Mouse (Mus musculus) forebrain, embryonic 16.5 days (tissue): ENCODE measurements around the gene Vwf. TPM values are rescaled to one million over a fixed set of nuclear protein-coding genes. Genes with fewer than 3 reads are reported as not detected.

ENCODE experiments used
- ATAC-seq: fragments of 200-750 bp; cut with Nextera tagmentation; 2 replicates; pipeline ENCODE4 v1.8.0; 2017; ENCODE audit warnings: mild to moderate bottlenecking, moderate library complexity
- H3K27ac ChIP-seq: fragments of 300-500 bp; sonication (generic); 2 replicates; pipeline ENCODE4 v1.5.1; 2014; ENCODE audit warnings: low read length, control low read depth
- H3K27me3 ChIP-seq: fragments of 300-500 bp; sonication (generic); replicated peaks from 2 replicates; pipeline ENCODE4 v1.6.1; 2014; ENCODE audit warnings: low read length; ENCODE audit not compliant: control insufficient read depth, insufficient read depth
- H3K36me3 ChIP-seq: fragments of 300-500 bp; sonication (generic); 2 replicates; pipeline ENCODE4 v1.6.1; 2014; ENCODE audit not compliant: control insufficient read depth, insufficient read depth
- H3K4me1 ChIP-seq: fragments of 300-500 bp; sonication (generic); replicated peaks from 2 replicates; pipeline ENCODE4 v1.6.1; 2014; ENCODE audit warnings: low read length; ENCODE audit not compliant: control insufficient read depth, insufficient read depth
- H3K4me2 ChIP-seq: fragments of 300-500 bp; sonication (generic); 2 replicates; pipeline ENCODE4 v1.6.1; 2014; ENCODE audit warnings: mild to moderate bottlenecking, low read length, control low read depth
- H3K4me3 ChIP-seq: fragments of 300-500 bp; sonication (generic); replicated peaks from 2 replicates; pipeline ENCODE4 v1.5.1; 2014; ENCODE audit warnings: mild to moderate bottlenecking, low read length, control low read depth
- H3K9ac ChIP-seq: fragments of 300-500 bp; sonication (generic); replicated peaks from 2 replicates; pipeline ENCODE4 v1.6.1; 2014; ENCODE audit warnings: low read depth, low read length, control low read depth
- H3K9me3 ChIP-seq: fragments of 300-500 bp; sonication (generic); 2 replicates; pipeline ENCODE4 v1.6.1; 2016; ENCODE audit warnings: low read length; ENCODE audit not compliant: control insufficient read depth
- WGBS: fragments of 180-500 bp; shearing (Covaris S2); extraction: QIAGEN DNeasy Blood & Tissue Kit; methylation state at CpG from one replicate; pipeline ENCODE4 v1.1.7; 2014; 5-methylcytosine and 5-hydroxymethylcytosine counted together
- polyA plus RNA-seq: library from polyadenylated mRNA; unstranded; fragments of >200 nt; fragmentation: Nextera tagmentation; extraction: Ambion mirVana; gene quantifications from 2 replicates; pipeline ENCODE4 v1.2.1, GENCODE M21; 2015

Vwf gene
- polyA plus RNA-seq, 1 experiment from 2014 or later = 6.3 TPM

GRCm38 (mm10) chr6:125620764-125621163, 74.2 kb downstream of the Vwf start:
- H3K9ac ChIP-seq = no peak overlapping the region
- no peak overlapping the region for H3K27ac ChIP-seq
- 38% methylated on average over 6 of the region's 6 CpGs for WGBS
- H3K9me3 ChIP-seq = no peaks in the 10 kb centered on the region
- no peaks in the 10 kb centered on the region for H3K27me3 ChIP-seq
- H3K36me3 ChIP-seq = no peaks in the 10 kb centered on the region
- H3K4me3 ChIP-seq = no peak overlapping the region
- no peaks in the 10 kb centered on the region for H3K4me1 ChIP-seq
- no peak overlapping the region for H3K4me2 ChIP-seq
- peak; percentile 49; the same call in 1 of the 2 replicates for ATAC-seq

- ATAC-seq = no peak
- Histone ChIP-seq H3K4me1 (no peaks in the 10 kb centered on the region), H3K9me3 (no peaks in the 10 kb centered on the region), H3K4me3 (no peak overlapping the region), H3K27ac (no peak overlapping the region), H3K27me3 (no peaks in the 10 kb centered on the region), H3K36me3 (no peaks in the 10 kb centered on the region), H3K9ac (no peak overlapping the region), H3K4me2 (no peak overlapping the region)
- 68% methylated on average over 2 of the region's 2 CpGs for WGBS
Measured at GRCm38 (mm10) chr6:125622434-125622833, 75.9 kb downstream of the Vwf start.

GRCm38 (mm10) chr6:125640486-125640885, 93.9 kb downstream of the Vwf start:
- Histone ChIP-seq H3K4me1 (no peaks in the 10 kb centered on the region), H3K27me3 (no peaks in the 10 kb centered on the region), H3K9ac (no peak overlapping the region), H3K4me2 (no peak overlapping the region), H3K4me3 (no peak overlapping the region), H3K36me3 (no peaks in the 10 kb centered on the region), H3K27ac (no peak overlapping the region), H3K9me3 (no peaks in the 10 kb centered on the region)
- WGBS = 84% methylated on average over 4 of the region's 4 CpGs
- no peak for ATAC-seq

DNA sequence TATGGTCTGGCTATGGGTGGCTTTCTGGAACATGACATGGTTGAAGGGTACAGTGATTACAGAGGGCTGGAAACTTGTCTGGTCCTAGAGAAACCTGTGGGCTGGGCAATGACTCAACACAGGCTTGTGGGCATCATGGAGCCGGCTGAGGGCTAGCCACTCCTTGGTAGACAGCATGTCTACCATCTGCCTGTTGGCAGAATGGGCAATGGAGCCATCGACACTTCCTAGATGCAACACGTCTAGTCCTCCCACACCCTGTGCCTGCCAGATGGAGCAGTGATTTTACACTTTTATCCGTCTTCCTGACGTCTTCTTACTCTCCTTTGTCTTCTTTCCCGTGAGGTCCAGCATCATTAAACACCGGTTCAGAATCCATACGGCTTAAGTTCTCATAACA, 94.6 kb downstream of the Vwf start:
- Histone ChIP-seq H3K9me3 (no peaks in the 10 kb centered on the region), H3K27me3 (no peaks in the 10 kb centered on the region), H3K4me1 (no peaks in the 10 kb centered on the region), H3K4me2 (no peak overlapping the region), H3K36me3 (no peaks in the 10 kb centered on the region), H3K4me3 (no peak overlapping the region), H3K9ac (no peak overlapping the region), H3K27ac (no peak overlapping the region)
- no peak for ATAC-seq
- WGBS = 84% methylated on average over 8 of the region's 8 CpGs

- Histone ChIP-seq H3K4me2 (no peak overlapping the region), H3K9ac (no peak overlapping the region), H3K36me3 (no peaks in the 10 kb centered on the region), H3K4me3 (no peak overlapping the region), H3K4me1 (no peaks in the 10 kb centered on the region), H3K27ac (no peak overlapping the region), H3K9me3 (no peaks in the 10 kb centered on the region), H3K27me3 (no peaks in the 10 kb centered on the region)
- 89% methylated on average over 12 of the region's 12 CpGs for WGBS
- no peak for ATAC-seq
Measured at GRCm38 (mm10) chr6:125648964-125649363, 102.4 kb downstream of the Vwf start.

DNA sequence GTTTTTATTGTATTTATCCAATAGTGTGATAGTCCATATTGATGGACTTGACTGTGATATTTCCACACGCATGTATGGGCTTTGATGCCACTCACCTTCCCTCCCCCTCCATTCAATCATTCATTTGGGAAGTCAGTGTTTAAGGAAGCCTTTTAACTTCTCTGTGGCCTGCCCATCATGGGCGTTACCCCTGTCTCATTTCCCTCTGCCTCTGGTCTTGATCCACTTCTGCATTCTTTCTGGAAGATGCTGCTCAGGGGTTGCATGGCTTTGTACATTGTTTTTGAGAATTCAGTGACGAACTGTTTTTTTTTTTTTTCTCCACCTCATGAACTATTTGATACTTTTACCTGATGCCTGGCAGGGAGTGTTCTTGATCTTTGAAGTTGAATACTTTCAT, 104.8 kb downstream of the Vwf start:
- no peaks in the 10 kb centered on the region for H3K4me1 ChIP-seq
- no peak for ATAC-seq
- H3K27me3 ChIP-seq = no peaks in the 10 kb centered on the region
- H3K9me3 ChIP-seq = no peaks in the 10 kb centered on the region
- H3K9ac ChIP-seq = no peak overlapping the region
- no peak overlapping the region for H3K4me2 ChIP-seq
- 76% methylated on average over 3 of the region's 3 CpGs for WGBS
- no peak overlapping the region for H3K4me3 ChIP-seq
- no peaks in the 10 kb centered on the region for H3K36me3 ChIP-seq
- no peak overlapping the region for H3K27ac ChIP-seq

DNA sequence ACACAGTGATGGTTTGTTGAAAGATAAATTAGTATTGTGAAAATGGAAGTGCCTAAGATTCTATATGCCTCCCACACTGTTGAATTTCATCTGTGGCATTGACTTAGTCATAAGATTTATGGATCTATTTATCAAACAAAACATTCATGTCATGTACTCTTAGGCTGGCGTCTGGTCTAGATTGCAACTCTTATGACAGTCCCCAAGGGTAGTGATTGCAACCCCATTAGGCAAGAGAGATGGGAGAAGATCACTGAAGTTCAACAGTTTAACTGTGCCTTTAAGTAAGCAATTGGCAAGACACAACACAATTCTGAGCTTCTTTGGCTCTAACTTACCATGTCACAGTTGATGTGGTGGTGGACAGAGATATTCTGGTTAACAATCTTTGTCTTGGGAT, 106.8 kb downstream of the Vwf start:
- no peaks in the 10 kb centered on the region for H3K9me3 ChIP-seq
- H3K27ac ChIP-seq = no peak overlapping the region
- 92% methylated on average over 1 of the region's 1 CpGs for WGBS
- ATAC-seq = no peak
- no peaks in the 10 kb centered on the region for H3K4me1 ChIP-seq
- H3K4me2 ChIP-seq = no peak overlapping the region
- H3K9ac ChIP-seq = no peak overlapping the region
- no peaks in the 10 kb centered on the region for H3K36me3 ChIP-seq
- H3K27me3 ChIP-seq = no peaks in the 10 kb centered on the region
- no peak overlapping the region for H3K4me3 ChIP-seq

- 89% methylated on average over 13 of the region's 13 CpGs for WGBS
- no peaks in the 10 kb centered on the region for H3K36me3 ChIP-seq
- H3K9me3 ChIP-seq = no peaks in the 10 kb centered on the region
- H3K4me1 ChIP-seq = no peaks in the 10 kb centered on the region
- no peak overlapping the region for H3K9ac ChIP-seq
- no peak overlapping the region for H3K4me2 ChIP-seq
- H3K4me3 ChIP-seq = no peak overlapping the region
- no peaks in the 10 kb centered on the region for H3K27me3 ChIP-seq
- ATAC-seq = no peak
- no peak overlapping the region for H3K27ac ChIP-seq
Measured at GRCm38 (mm10) chr6:125656921-125657320, 110.3 kb downstream of the Vwf start.

GRCm38 (mm10) chr6:125657966-125658365, 111.4 kb downstream of the Vwf start:
- Histone ChIP-seq H3K4me3 (no peak overlapping the region), H3K27ac (no peak overlapping the region), H3K4me2 (no peak overlapping the region), H3K9ac (no peak overlapping the region), H3K4me1 (no peaks in the 10 kb centered on the region), H3K27me3 (no peaks in the 10 kb centered on the region), H3K9me3 (no peaks in the 10 kb centered on the region), H3K36me3 (no peaks in the 10 kb centered on the region)
- 85% methylated on average over 5 of the region's 5 CpGs for WGBS
- no peak for ATAC-seq

DNA sequence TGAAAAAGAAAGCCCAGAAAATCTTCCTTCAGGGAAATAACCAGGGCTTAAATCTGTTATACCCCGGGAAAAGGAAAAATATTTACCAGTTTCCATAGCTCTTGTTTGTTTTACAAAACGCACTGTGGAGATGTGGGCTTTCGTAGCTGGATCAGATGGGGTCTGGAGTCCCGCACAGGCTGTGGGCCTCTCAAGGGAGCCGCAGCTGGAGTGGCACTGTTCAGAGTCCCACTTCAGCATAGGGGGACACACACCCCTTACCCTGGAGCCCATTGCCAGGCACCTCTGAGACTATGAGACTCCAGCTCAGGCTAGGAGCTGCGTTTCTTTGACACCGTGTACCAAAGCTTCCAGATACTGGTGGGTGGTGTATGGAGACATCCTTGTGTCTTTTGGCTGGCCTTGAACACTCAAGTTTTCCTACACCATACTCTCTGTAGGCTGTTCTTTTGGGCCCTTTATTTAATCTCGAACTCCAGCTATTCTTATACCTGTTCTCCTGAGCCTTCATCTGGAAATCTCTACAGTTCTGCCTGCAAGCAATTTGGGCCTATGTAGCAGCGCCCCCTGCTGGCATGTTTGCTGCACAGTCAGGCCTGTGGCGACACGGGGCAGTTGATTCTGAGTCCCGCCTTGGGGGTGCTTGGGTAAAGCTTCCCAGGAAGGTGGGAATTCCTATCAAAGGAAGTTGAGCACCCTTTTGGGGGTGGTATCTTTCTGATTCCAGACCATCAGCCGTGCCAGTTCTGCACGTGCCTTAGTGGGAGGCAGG, 114.7 kb downstream of the Vwf start:
- Histone ChIP-seq H3K27me3 (no peaks in the 10 kb centered on the region), H3K4me1 (no peaks in the 10 kb centered on the region), H3K9ac (no peak overlapping the region), H3K4me3 (no peak overlapping the region), H3K36me3 (no peaks in the 10 kb centered on the region), H3K4me2 (no peak overlapping the region), H3K9me3 (no peaks in the 10 kb centered on the region), H3K27ac (no peak overlapping the region)
- ATAC-seq = 0 out of 2 replicates have a peak, but pooled peaks have one; percentile 40
- 45% methylated on average over 14 of the region's 14 CpGs for WGBS
